Mouse (Mus musculus): ENCODE measurements around the gene 2610001J05Rik.
"Not testable (repeated sequence)": the region's sequence is repeated elsewhere in the genome, so short reads cannot be mapped to it uniquely, and the experiment has no call there.

The 2610001J05Rik gene

DNA sequence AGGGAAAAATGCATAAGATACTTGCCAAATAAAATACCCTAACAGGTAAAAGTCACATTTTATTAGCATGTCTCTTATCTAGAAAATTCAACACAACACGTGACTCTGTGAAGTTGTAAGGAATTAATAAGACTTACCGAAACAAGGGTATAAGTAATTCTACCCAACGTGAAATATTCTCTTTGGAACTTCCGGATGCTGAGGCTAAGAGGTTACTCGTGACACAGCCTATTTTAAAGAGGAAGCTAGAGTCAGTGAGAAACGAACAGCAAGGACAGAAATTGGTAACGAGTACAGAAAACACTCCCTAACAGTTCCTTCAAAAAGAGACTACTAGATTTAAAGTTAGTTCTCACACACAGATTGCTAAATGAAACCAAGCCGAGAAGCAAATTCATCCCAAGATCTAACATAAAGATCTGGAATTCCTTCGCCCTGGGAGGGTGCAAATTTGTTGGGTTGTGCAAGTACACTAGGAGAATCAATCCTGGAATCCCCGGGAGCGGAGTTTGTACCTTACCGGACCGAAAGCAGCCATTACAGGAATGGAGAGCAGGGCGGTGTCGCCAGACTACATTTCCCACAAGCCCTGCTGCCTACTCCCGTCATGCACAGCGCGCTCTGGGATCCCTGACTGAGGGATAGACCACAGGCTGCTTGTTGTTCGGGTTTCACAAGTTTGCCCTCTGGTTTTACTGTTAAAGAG, at the start of gene 2610001J05Rik:
2610001J05Rik (minus strand) TSS at position 600 of the 706 bp plus-strand sequence.
- DNase-seq = peak; percentile 91 to 95

DNA sequence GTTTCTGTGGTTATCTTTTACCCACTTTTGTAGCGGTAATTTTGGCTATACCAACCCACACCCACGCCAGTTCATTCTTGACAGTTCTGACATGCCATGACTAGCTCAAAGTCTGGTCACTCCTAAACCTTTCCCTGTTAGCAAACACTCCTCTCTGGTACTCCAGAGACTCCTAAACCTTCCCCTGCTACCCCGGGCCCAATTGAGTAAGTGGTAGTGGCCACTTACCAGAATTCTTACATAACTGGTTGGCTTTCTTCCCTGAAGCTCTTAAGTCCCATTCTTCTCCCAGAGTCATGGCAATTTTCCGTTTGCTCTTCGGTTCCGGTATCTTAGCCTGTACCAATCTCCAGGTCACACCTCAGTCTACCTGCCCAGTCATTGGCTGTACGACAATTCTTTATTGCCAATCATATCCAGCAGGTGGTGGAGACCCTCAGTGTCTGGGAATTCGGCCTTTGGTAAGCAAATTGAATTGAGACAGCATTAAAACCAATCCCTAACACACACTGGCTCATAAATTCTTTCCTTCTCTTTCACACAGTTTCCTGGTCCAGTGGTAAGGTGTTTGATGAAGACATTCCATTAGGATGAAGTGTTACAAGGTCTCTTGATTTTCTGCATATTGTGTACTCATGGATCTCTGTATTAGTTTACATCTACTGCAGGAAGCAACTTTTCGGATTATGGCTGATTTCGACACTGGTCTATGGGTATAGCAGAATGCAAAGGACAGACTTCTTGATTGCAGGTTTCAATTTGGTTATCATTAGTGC, 38.6 kb upstream of the 2610001J05Rik start:
- no peak for DNase-seq

- DNase-seq = peak; percentile 48 to 64
Observed at GRCm38 (mm10) chr6:13902941-13903627, 31.8 kb upstream of the 2610001J05Rik start.

- peak; percentile 83 to 84 for DNase-seq
Observed at GRCm38 (mm10) chr6:13884877-13885592, 13.7 kb upstream of the 2610001J05Rik start.

DNA sequence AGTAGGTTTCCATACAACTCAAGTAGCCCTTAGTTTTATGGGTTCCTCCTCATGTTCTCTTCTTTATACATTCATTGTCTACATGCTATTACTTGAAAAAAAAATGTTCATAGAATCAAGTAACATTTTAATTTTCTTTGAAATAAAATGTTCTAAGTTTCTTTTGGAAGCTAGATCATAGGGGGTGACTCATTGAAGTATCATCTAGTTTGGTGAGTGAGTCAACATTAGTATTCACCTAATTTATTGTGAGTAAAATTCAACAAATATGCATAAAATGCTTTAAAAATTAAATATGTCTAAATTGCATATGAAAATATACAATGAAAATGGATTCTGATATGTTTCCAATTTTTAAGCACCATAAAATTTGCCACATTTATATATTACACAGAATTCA, 11.6 kb upstream of the 2610001J05Rik start:
- DNase-seq = no peak

- no peak for DNase-seq
Observed at GRCm38 (mm10) chr6:13873959-13874358, 2.6 kb upstream of the 2610001J05Rik start.

DNA sequence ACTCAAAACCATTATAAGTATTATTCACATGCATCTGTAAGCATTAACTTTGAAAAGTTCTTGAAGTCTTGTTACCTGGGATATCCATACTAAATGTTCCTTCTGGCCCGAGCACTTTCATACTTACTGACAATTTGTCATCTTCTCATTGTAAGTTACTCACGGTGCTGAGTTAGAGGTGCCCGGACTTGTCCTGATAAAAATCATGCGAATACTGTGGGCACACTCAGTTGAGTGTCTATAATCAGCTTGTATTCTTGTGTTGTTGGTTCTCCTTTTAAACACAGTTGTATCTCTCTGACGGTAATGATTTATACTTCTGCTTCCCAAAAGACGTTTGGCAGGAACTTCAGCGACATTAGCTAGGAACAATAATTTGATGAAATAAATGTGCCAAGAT, 758 bp upstream of the 2610001J05Rik start:
- DNase-seq = peak in 1 of 2 experiments; percentile 13

- no peak for DNase-seq
Observed at GRCm38 (mm10) chr6:13871625-13871958, 274 bp upstream of the 2610001J05Rik start.

- peak; percentile 17 to 31 for DNase-seq
Observed at GRCm38 (mm10) chr6:13870289-13870741, 1.0 kb downstream of the 2610001J05Rik start.

GRCm38 (mm10) chr6:13860596-13860995, 10.7 kb downstream of the 2610001J05Rik start:
- no peak for DNase-seq

- DNase-seq = no peak
Observed at GRCm38 (mm10) chr6:13859877-13860585, 11.3 kb downstream of the 2610001J05Rik start.

DNA sequence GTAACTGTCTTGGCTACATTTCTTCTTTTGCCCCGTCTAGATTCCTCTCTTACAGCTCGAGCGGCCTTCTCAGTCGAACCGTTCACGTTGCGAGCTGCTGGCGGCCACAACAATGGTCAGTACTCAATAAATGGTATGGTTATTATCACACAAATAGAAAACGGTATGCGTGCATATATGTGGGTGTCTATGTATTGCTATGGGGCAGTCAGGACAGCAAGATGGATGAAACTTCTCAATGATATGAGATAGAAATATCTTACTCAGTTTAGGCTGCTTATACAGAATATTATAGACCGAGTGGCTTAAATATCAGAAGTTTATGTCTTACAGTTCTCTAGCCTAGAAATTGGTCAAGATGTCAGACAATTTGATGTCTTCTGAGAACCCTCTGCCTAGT, 17.1 kb downstream of the 2610001J05Rik start:
- no peak for DNase-seq

DNA sequence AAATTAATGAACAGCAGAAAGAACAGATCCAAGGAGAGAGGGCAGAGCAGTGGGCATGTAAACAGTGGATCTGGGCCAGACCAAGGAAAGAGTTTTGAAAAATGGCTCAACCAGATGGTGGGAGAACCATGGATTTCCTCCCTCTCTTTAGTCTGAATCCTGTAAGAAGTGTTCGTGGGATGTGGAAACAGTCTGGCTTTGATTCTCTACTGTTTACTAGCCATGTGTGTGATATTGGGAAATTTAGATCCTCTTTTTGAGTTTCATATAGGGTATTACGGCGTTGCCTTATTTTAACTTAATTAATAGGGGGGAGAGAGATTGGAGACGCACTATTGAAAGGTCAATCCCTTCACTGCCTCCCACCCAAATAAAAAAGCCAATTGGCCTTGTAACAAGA, 18.1 kb downstream of the 2610001J05Rik start:
- DNase-seq = no peak

- DNase-seq = not testable (repeated sequence)
Observed at GRCm38 (mm10) chr6:13846031-13846430, 25.3 kb downstream of the 2610001J05Rik start.

- DNase-seq = peak; percentile 35 to 55
Observed at GRCm38 (mm10) chr6:13839345-13840054, 31.8 kb downstream of the 2610001J05Rik start, which contains the start of gene Gpr85. Gpr85 (minus strand) TSS chr6:13839942.

DNA sequence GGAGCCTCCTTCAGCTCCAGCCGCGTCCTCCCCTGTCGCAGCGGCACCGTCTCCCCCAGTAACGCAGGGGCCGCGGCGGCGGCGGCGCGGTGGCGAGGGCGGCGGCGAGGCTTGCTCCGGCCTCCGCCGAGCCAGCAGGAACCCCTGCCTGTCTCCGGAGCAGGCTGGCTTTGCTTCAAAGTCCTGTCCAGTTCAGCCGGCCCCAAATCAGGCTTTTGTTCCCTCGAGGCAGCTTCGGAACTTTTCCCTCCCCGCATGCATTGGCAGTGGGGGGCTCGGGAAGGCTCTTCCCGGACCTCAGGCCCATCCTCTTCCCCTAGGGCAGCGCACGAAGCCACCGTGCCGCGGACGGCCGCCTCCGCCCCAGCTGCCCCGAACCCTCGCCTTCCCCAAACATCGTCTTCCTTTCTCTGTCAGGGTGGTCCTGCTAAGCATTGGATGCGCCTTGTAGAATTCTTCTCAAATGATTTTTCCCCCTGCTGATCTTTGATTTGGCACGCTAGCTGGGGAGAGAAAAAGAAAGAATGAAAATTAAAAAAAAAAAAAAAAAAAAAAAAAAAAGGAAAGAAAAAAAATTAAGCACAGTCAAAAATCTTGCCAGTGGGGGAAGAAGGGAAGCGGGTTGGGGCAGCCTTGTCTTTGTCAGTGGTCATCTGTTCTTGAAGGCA, 32.5 kb downstream of the 2610001J05Rik start:
- DNase-seq = peak; percentile 84 to 91

DNA sequence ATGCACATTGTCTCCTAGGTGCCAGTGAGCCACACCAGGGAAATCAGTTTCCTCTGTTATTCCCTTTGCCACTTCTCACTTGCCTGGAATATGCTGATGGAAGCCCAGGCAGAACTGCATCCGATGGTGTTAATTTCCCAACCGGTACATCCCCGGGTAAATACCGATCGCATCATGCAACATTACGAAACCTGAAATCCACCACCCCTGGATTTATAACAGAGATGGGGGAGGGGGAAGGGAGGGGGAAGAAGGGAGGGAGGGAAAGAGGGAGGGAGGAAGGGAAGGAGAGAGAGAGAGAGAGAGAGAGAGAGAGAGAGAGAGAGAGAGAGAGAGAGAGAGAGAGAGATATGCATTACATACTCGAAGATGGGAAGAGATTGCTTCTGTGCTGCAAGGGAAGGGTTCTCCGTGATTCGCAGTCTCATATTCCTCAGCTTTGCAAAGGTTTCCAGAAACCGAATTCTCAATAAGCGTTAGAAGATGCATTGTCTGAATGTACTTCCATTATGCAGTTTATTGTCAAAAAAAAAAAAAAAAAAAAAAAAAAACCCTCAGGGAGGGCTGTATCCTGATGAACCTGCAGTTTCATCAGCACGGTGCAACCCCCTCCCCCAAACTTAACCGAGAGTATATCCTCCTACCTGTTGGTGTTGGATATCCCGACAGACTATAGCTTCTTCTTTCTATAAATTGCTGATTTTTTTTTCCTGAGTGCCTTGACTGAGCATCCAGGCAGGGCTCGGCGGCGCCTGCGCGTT, 33.2 kb downstream of the 2610001J05Rik start:
- peak; percentile 44 to 65 for DNase-seq

DNA sequence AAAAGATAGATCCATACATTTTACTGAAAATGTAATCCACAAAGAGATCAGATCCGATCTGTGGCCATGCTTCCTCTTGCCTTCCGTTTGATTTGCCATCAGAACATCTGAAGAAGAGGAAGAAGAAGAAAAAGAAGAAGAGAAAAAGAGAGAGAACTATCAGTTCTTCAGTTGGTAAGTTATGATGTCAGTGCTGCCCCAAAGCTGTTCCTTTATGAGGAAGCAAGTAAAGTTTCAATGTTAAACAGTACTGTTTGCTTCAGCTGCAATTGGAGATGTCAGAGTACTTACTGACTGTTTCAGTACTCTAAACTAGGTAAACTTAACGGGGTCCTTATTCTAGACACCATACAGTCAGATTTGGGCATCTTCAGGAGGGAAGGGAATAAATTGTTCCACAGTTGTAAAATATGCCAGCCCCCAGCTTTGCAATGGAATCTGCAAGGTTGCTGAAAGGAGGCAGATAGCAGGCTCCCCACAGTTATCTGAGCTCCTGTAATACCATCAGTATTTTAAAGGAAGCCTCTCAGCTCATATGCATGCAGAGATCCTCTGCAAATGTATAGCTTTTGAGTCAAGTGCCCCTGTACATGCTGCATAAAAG, 34.2 kb downstream of the 2610001J05Rik start:
- peak; percentile 18 to 51 for DNase-seq

All from cerebellum, adult 18-20 months (tissue).